Mouse (Mus musculus): ENCODE results near the gene Sun2. TPM values are rescaled to one million over a fixed set of nuclear protein-coding genes. Genes with fewer than 3 reads are reported as not detected.

Gene Sun2
- polyA plus RNA-seq, 1 experiment from 2014 or later = 5.9 TPM

- WGBS = 63% methylated on average over 6 of the region's 6 CpGs
- Histone ChIP-seq H3K27ac (no peak overlapping the region), H3K4me1 (peaks cover 54% of the 10 kb centered on the region), H3K9me3 (replicated peaks) (no peaks in the 10 kb centered on the region), H3K27me3 (no peaks in the 10 kb centered on the region), H3K4me2 (no peak overlapping the region), H3K9ac (no peak overlapping the region), H3K4me3 (replicated peaks) (no peak overlapping the region), H3K36me3 (peaks cover 4% of the 10 kb centered on the region)
- no peak for ATAC-seq (replicated peaks; ENCODE audit: low FRiP score)
Measured at GRCm38 (mm10) chr15:79683146-79683545, 59.2 kb downstream of the Sun2 start.

GRCm38 (mm10) chr15:79681973-79682372, 60.4 kb downstream of the Sun2 start:
- no peak for ATAC-seq (replicated peaks; ENCODE audit: low FRiP score)

GRCm38 (mm10) chr15:79677936-79678335, 64.4 kb downstream of the Sun2 start:
- no peak overlapping the region for H3K9ac ChIP-seq
- H3K4me3 ChIP-seq (replicated peaks) = no peak overlapping the region
- no peak overlapping the region for H3K4me2 ChIP-seq
- H3K27me3 ChIP-seq = no peaks in the 10 kb centered on the region
- 0 out of 2 replicates have a peak, but pooled peaks have one; percentile 33 for ATAC-seq (replicated peaks; ENCODE audit: low FRiP score)
- peaks cover 54% of the 10 kb centered on the region for H3K36me3 ChIP-seq
- no peaks in the 10 kb centered on the region for H3K9me3 ChIP-seq (replicated peaks)
- peaks cover 18% of the 10 kb centered on the region for H3K4me1 ChIP-seq
- 79% methylated on average over 2 of the region's 2 CpGs for WGBS
- H3K27ac ChIP-seq = peak overlapping the region; percentile 72

More at GRCm38 (mm10) chr15:79681973-79682372, 60.4 kb downstream of the Sun2 start:
- no peaks in the 10 kb centered on the region for H3K9me3 ChIP-seq (replicated peaks)
- peaks cover 14% of the 10 kb centered on the region for H3K36me3 ChIP-seq
- H3K4me3 ChIP-seq (replicated peaks) = no peak overlapping the region
- H3K9ac ChIP-seq = no peak overlapping the region
- peaks cover 55% of the 10 kb centered on the region for H3K4me1 ChIP-seq
- H3K4me2 ChIP-seq = no peak overlapping the region
- H3K27ac ChIP-seq = no peak overlapping the region
- 86% methylated on average over 4 of the region's 4 CpGs for WGBS
- no peaks in the 10 kb centered on the region for H3K27me3 ChIP-seq

Other genes with a start within 250 kb of the Sun2 start
- 0.08 and 0.12 TPM in 2 replicates for gene Kcnj4, start 237.3 kb downstream of the Sun2 start, polyA plus RNA-seq (2015; fragmentation: Nextera tagmentation; extraction: Ambion mirVana)
- 69.5 and 71.8 TPM in 2 replicates for gene Kdelr3, start 226.1 kb downstream of the Sun2 start, polyA plus RNA-seq (2015; fragmentation: Nextera tagmentation; extraction: Ambion mirVana)
- gene Ddx17, start 195.8 kb downstream of the Sun2 start, polyA plus RNA-seq (2015; fragmentation: Nextera tagmentation; extraction: Ambion mirVana) = 50.0 and 51.0 TPM in 2 replicates
- 2.6 and 2.7 TPM in 2 replicates for gene Dmc1, start 137.4 kb downstream of the Sun2 start, polyA plus RNA-seq (2015; fragmentation: Nextera tagmentation; extraction: Ambion mirVana)
- 1.3 and 1.5 TPM in 2 replicates for gene Fam227a, start 83.6 kb downstream of the Sun2 start, polyA plus RNA-seq (2015; fragmentation: Nextera tagmentation; extraction: Ambion mirVana)
- gene Cby1, start 83.3 kb downstream of the Sun2 start, polyA plus RNA-seq (2015; fragmentation: Nextera tagmentation; extraction: Ambion mirVana) = 51.5 and 56.6 TPM in 2 replicates
- 249 and 266 TPM in 2 replicates for gene Tomm22, start 71.7 kb downstream of the Sun2 start, polyA plus RNA-seq (2015; fragmentation: Nextera tagmentation; extraction: Ambion mirVana)
- 19.0 and 21.1 TPM in 2 replicates for gene Josd1, start 54.6 kb downstream of the Sun2 start, polyA plus RNA-seq (2015; fragmentation: Nextera tagmentation; extraction: Ambion mirVana)
- gene Gtpbp1, start 51.7 kb downstream of the Sun2 start, polyA plus RNA-seq (2015; fragmentation: Nextera tagmentation; extraction: Ambion mirVana) = 32.6 and 36.5 TPM in 2 replicates
- 58.3 and 67.4 TPM in 2 replicates for gene Dnal4, start 35.3 kb upstream of the Sun2 start, polyA plus RNA-seq (2015; fragmentation: Nextera tagmentation; extraction: Ambion mirVana)
- gene Nptxr, start 62.2 kb upstream of the Sun2 start, polyA plus RNA-seq (2015; fragmentation: Nextera tagmentation; extraction: Ambion mirVana) = 2.0 and 2.4 TPM in 2 replicates
- not detected in 2 replicates for gene Npcd, start 91.7 kb upstream of the Sun2 start, polyA plus RNA-seq (2015; fragmentation: Nextera tagmentation; extraction: Ambion mirVana)
- gene Cbx6, start 92.2 kb upstream of the Sun2 start, polyA plus RNA-seq (2015; fragmentation: Nextera tagmentation; extraction: Ambion mirVana) = 45.5 and 50.4 TPM in 2 replicates
- gene Apobec3, start 149.1 kb upstream of the Sun2 start, polyA plus RNA-seq (2015; fragmentation: Nextera tagmentation; extraction: Ambion mirVana) = 29.3 and 31.0 TPM in 2 replicates
- 2.9 and 3.0 TPM in 2 replicates for gene Cbx7, start 228.6 kb upstream of the Sun2 start, polyA plus RNA-seq (2015; fragmentation: Nextera tagmentation; extraction: Ambion mirVana)